Mouse (Mus musculus): Measurements from ENCODE around the gene Lrrc10.
"Not testable (repeated sequence)": the region's sequence is repeated elsewhere in the genome, so short reads cannot be mapped to it uniquely, and the experiment has no call there.

The Lrrc10 gene

DNA sequence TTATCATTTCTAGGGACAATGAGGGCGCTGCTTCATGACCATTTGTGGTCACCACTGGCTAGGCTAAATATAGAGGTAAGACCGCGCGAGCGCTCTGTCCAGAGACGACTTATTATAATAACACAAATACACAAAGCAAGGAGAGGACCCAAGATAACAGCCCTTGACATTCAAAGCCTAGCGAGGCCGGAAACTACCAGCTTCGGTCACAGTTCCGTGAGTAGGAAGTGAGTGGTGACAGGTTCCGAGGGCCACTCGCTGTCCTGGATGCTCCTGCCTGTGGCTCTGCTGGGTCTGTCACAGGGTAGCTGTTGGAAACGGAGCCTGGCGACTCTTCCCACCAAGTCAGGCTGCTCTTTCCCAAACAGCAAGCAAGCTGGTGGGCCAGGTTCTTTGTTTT is 2.8 kb upstream of the Lrrc10 start:
- DNase-seq (ENCODE audit: extremely low spot score, low read depth, low spot score): no peak

GRCm38 (mm10) chr10:117043497-117044166 is 1.5 kb upstream of the Lrrc10 start:
- DNase-seq (ENCODE audit: extremely low spot score, low read depth, low spot score): not testable (repeated sequence)

DNA sequence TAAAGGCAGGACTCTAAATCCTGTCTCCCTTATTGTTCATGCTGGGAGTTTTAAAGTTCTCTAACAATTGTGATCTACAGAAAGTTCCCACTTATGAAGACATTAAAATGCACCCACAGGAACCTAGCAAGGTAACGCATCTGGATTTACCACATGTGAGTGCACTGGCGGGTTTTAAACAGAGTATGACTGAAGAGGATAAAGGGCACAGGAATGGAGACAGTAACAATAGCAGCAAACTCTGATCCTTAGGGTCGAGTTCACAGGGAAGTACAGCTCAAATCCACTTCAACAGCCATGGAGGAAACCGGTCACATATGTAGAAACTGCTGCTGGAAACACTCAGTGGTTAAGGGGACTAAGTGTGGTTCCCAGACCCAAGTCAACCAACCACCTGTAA is 4.1 kb downstream of the Lrrc10 start:
- DNase-seq (ENCODE audit: extremely low spot score, low read depth, low spot score): no peak

GRCm38 (mm10) chr10:117049961-117050597 is 4.9 kb downstream of the Lrrc10 start:
- no peak for DNase-seq (ENCODE audit: extremely low spot score, low read depth, low spot score)

DNA sequence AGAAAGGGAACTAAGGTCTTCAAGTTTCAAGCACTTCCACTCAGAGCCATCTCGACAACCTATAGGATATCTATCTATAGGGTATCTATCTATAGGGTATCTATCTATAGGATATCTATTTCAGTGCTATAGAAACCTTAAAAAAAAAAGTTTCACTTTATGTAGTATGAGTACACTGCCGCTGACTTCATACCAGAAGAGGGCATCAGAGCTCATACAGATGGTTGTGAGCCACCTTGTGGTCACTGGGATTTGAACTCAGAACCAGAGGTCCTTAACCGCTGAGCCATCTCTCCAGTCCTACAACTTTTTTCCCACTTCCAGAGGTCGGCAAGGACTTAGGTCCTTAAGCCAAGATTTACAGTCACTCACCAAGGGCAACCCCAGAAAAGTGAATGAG is 10.5 kb downstream of the Lrrc10 start:
- DNase-seq (ENCODE audit: extremely low spot score, low read depth, low spot score): no peak

DNA sequence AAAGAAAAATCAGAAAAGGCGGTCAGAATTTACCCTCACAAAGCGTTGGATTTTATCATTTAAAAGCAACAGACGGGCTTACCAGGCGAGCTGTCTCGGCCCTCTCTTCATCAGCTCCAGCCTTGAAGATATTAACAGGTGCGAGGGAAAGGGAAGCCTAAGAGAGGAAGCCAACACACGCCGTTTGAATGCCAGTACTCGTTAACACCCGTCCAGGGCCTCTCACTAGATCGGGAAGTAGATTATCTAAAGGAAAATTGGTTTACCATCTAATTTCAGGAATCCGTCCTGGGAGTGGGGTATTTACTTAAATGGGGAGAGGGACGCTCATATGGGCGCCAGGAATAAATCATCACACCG is 17.7 kb downstream of the Lrrc10 start:
- DNase-seq (ENCODE audit: extremely low spot score, low read depth, low spot score): no peak

GRCm38 (mm10) chr10:117063254-117064021 is 18.3 kb downstream of the Lrrc10 start, which contains the start of gene Cct2:
Cct2 (minus strand) TSS chr10:117063814.
- peak; percentile 87 for DNase-seq (ENCODE audit: extremely low spot score, low read depth, low spot score)

- DNase-seq (ENCODE audit: extremely low spot score, low read depth, low spot score): no peak
Measured at GRCm38 (mm10) chr10:117064076-117064475, 18.9 kb downstream of the Lrrc10 start.

- DNase-seq (ENCODE audit: extremely low spot score, low read depth, low spot score): no peak
Measured at GRCm38 (mm10) chr10:117069109-117069508, 24.0 kb downstream of the Lrrc10 start.

DNA sequence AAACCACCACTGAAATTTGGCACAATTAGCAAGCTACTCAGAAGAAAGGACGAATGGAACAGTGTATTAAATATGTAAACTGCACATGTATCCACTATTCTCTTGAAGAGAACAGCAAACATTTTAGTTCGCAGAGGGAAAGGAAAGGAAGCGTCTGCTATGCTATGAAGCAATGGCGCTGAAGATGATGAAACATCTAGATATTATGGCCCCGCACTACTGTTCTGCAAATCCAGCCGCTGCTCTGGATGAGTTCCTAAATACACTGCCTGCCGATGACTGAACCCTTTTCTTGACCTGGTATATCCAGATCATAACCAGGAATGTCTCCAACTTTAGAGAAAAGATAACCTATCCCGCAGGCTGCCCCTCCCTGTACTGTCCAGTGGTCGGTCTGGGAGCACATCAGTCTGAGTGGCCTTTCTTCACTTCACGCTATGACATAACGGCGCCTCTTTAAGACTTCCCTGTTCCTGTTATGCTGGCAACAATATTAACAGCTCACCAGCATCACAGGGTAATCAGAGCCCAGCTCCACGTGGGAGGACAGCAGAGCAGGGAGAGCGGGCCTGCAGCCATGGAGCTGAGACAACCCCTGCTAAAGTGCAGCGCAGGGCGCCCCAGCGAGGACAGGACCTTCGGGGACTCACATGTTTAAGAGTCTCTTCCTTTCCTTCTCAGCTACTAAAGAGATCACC is 27.2 kb downstream of the Lrrc10 start:
- DNase-seq (ENCODE audit: extremely low spot score, low read depth, low spot score): no peak

GRCm38 (mm10) chr10:117073176-117073575 is 28.0 kb downstream of the Lrrc10 start:
- no peak for DNase-seq (ENCODE audit: extremely low spot score, low read depth, low spot score)

DNA sequence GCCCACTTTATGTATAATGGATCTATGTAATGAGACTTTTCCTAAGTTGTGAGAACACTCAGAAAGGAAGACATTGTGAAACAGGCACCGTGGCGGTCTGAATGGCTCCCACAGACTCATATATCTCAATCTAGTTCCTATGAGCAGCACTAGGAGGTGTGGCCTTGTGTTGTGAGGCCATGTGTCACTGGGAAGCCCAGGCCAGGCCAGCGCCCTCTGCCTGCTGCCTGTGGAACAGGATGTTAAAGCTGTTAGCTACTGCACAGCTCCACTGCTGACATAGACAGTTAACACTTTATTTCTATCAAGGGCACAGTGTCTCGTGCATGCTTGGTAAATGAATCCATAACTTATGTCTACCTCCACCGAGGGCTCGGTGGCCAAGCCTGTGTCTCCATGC is 33.1 kb downstream of the Lrrc10 start:
- no peak for DNase-seq (ENCODE audit: extremely low spot score, low read depth, low spot score)

- DNase-seq (ENCODE audit: extremely low spot score, low read depth, low spot score): no peak
Measured at GRCm38 (mm10) chr10:117081326-117081725, 36.2 kb downstream of the Lrrc10 start.

DNA sequence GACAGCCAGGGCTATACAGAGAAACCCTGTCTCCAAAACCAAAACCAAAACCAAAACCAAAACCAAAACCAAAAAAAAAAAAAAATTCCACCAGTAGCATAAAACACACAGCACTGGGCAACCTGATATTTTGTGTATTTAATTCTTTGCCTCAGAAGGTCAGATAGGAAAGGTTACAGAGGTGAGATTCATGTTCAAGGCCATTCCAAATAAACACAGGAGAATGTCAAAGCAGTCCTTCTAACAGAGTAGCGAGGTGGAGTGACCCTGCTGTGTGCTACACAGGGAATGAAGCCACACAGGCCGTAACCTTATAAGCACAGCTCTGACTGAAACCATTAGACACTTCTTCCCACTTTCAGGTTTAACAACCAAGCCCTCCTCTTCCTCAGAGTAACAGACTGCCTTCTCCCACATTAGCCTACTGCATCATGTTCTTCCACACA is 36.8 kb downstream of the Lrrc10 start:
- DNase-seq (ENCODE audit: extremely low spot score, low read depth, low spot score): no peak

DNA sequence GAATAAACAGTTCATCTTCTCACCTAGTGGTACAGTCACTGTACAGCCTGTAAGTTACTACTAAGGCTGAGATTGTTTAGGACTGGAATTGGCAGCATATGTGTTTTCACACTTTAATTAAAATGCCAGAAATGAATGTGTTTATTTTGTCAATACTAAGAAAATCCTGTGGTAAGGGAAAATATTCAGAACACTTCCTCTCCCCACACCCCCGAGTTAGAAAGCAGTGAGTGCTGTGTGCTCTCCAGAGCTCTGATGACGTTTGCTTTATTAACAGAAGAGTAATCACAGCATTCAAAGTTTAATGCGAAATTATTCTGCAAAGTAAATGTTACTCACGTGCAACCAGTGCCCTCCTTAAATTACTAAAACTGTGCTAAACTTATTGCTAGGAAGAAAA is 44.5 kb downstream of the Lrrc10 start:
- DNase-seq (ENCODE audit: extremely low spot score, low read depth, low spot score): no peak

- no peak for DNase-seq (ENCODE audit: extremely low spot score, low read depth, low spot score)
Measured at GRCm38 (mm10) chr10:117094504-117095329, 49.6 kb downstream of the Lrrc10 start.

- DNase-seq (ENCODE audit: extremely low spot score, low read depth, low spot score): no peak
Measured at GRCm38 (mm10) chr10:117096096-117096495, 51.0 kb downstream of the Lrrc10 start.
